Mouse (Mus musculus) mature B cell (primary cell): Measurements from ENCODE around the gene Nrbf2.

Experiments used
- in situ Hi-C: fragments of 300-500 bp; cut with MboI; formaldehyde crosslinking; loops from 2 replicates; pipeline ENCODE4 v1.14.3; 2019

Nrbf2 gene

GRCm38 (mm10) chr10:67285176-67285814, at the start of gene Nrbf2:
Gene Nrbf2, minus strand, starts transcription at chr10:67285305.
- in situ Hi-C loops = no loop called here

- in situ Hi-C loops = no loop called here
Observed at GRCm38 (mm10) chr10:67330580-67330979, 45.5 kb upstream of the Nrbf2 start.

- in situ Hi-C loops = no loop called here
Observed at GRCm38 (mm10) chr10:67329661-67330060, 44.6 kb upstream of the Nrbf2 start.

- in situ Hi-C loops = no loop called here
Observed at GRCm38 (mm10) chr10:67328208-67328607, 43.1 kb upstream of the Nrbf2 start.

- in situ Hi-C loops = loop anchor here (25.0 kb wide), 1 partner anchor 438 kb away; no protein-coding TSS in a partner anchor
Observed at GRCm38 (mm10) chr10:67324036-67324435, 38.9 kb upstream of the Nrbf2 start.

- in situ Hi-C loops = loop anchor here (25.0 kb wide), 1 partner anchor 441 kb away; no protein-coding TSS in a partner anchor
Observed at GRCm38 (mm10) chr10:67321396-67321795, 36.3 kb upstream of the Nrbf2 start.

- in situ Hi-C loops = loop anchor here (25.0 kb wide), 1 partner anchor 442 kb away; no protein-coding TSS in a partner anchor
Observed at GRCm38 (mm10) chr10:67320207-67320859, 35.2 kb upstream of the Nrbf2 start.

GRCm38 (mm10) chr10:67319016-67319725, 34.1 kb upstream of the Nrbf2 start:
- in situ Hi-C loops = loop anchor here (10.0 to 25.0 kb wide), 2 partner anchors 443 to 536 kb away; no protein-coding TSS in a partner anchor

- in situ Hi-C loops = loop anchor here (10.0 to 25.0 kb wide), 2 partner anchors 444 to 537 kb away; no protein-coding TSS in a partner anchor
Observed at GRCm38 (mm10) chr10:67317931-67318460, 32.9 kb upstream of the Nrbf2 start.

GRCm38 (mm10) chr10:67314811-67315435, 29.8 kb upstream of the Nrbf2 start:
- in situ Hi-C loops = loop anchor here (10.0 to 25.0 kb wide), 2 partner anchors 447 to 540 kb away; no protein-coding TSS in a partner anchor

GRCm38 (mm10) chr10:67312456-67312855, 27.4 kb upstream of the Nrbf2 start:
- in situ Hi-C loops = loop anchor here (10.0 to 25.0 kb wide), 2 partner anchors 450 to 542 kb away; no protein-coding TSS in a partner anchor

- in situ Hi-C loops = loop anchor here (10.0 to 25.0 kb wide), 2 partner anchors 451 to 543 kb away; no protein-coding TSS in a partner anchor
Observed at GRCm38 (mm10) chr10:67311277-67311959, 26.3 kb upstream of the Nrbf2 start.

GRCm38 (mm10) chr10:67309483-67310138, 24.5 kb upstream of the Nrbf2 start:
- in situ Hi-C loops = loop anchor here (10.0 to 25.0 kb wide), 2 partner anchors 453 to 545 kb away; no protein-coding TSS in a partner anchor

- in situ Hi-C loops = loop anchor here (25.0 kb wide), 1 partner anchor 460 kb away; no protein-coding TSS in a partner anchor
Observed at GRCm38 (mm10) chr10:67302340-67302739, 17.2 kb upstream of the Nrbf2 start.

- in situ Hi-C loops = loop anchor here (25.0 kb wide), 1 partner anchor 461 kb away; no protein-coding TSS in a partner anchor
Observed at GRCm38 (mm10) chr10:67301046-67301445, 15.9 kb upstream of the Nrbf2 start.

- in situ Hi-C loops = no loop called here
Observed at GRCm38 (mm10) chr10:67299285-67299684, 14.2 kb upstream of the Nrbf2 start.

GRCm38 (mm10) chr10:67298856-67299255, 13.8 kb upstream of the Nrbf2 start:
- in situ Hi-C loops = no loop called here

GRCm38 (mm10) chr10:67297175-67297855, 12.2 kb upstream of the Nrbf2 start:
- in situ Hi-C loops = no loop called here

- in situ Hi-C loops = no loop called here
Observed at GRCm38 (mm10) chr10:67296482-67297152, 11.5 kb upstream of the Nrbf2 start.
